Mouse (Mus musculus) stomach, postnatal 0 days (tissue): ENCODE results near the gene Rffl.

Experiments used
- CTCF ChIP-seq: IDR thresholded peaks from 2 replicates; pipeline ENCODE4 v1.5.1; 2016; ENCODE audit warnings: antibody characterized with exemption, low read depth, mild to moderate bottlenecking, moderate library complexity
- EP300 ChIP-seq: optimal IDR thresholded peaks from 2 replicates; pipeline ENCODE3; 2016; ENCODE audit warnings: antibody characterized with exemption

DNA sequence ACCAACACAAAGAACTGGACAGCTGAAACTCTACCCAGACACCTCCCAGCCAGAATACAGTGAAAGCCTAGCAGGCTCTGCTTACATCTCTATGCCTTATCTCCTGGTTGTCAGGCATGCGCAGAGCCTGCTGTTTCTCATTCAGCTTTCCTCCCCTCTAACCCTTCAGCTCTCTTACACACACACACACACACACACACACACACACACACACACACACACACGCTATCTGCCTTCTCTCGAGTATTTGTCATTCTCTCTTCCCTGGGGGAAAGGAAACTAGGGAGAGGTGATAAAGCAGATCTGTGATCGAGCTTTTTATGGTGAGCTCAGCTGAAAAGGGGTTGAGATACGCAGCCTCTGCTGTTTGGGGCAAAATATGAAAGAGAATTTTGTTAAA lies 3.9 kb upstream of the Rffl start:
- TF ChIP-seq CTCF (no peak), EP300 (no peak)
